ENCODE assay signal across 34 mouse cellular contexts in the genomic region with DNA sequence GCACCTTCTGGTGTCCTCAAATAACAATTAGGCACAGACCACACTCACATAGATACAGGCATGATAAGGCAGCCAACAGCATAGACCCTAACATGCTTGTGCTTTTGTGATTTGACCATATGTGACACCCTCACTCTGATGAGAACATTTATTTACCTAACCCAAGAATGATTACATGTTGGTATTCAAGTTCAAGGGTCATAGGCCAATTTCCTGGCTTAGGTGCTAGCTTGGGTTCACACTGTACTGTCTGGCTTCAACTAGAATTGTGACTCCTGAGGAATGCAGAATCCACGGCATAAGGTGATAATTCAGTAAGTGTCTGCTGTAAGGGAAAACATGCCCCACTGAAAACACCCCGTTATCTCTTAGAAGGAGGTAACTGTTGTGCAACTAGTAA.
"Had no signal": no experiment of that assay in that cellular context is flagged by ENCODE, and none has a peak within 500 bp of the region (broad histone marks: within the 10 kb centered on the region; RNA-seq: fewer than 3 reads in every experiment).

No protein-coding gene starts in this region.

- H3K36me3 ChIP-seq: heart, embryonic 10.5 days; heart, embryonic 12.5 days; heart, embryonic 13.5 days; heart, embryonic 15.5 days; hindbrain, embryonic 10.5 days; hindbrain, embryonic 12.5 days; hindbrain, embryonic 13.5 days; hindbrain, embryonic 15.5 days; intestine, embryonic 15.5 days; kidney, embryonic 15.5 days had no signal

- H3K9ac ChIP-seq: heart, embryonic 12.5 days; heart, embryonic 13.5 days; heart, embryonic 15.5 days; hindbrain, embryonic 12.5 days; hindbrain, embryonic 13.5 days; hindbrain, embryonic 14.5 days; hindbrain, embryonic 15.5 days; intestine, embryonic 15.5 days; kidney, embryonic 15.5 days had no signal

- H3K9me3 ChIP-seq: heart, embryonic 10.5 days; heart, embryonic 12.5 days; heart, embryonic 13.5 days; heart, embryonic 15.5 days; hindbrain, embryonic 10.5 days; hindbrain, embryonic 12.5 days; hindbrain, embryonic 13.5 days; hindbrain, embryonic 15.5 days; intestine, embryonic 15.5 days; kidney, embryonic 15.5 days had no signal

- DNase-seq: heart, adult 2 months; heart, postnatal 10 days; heart, postnatal 14 days; heart, postnatal 36 days; heart, postnatal 4 days; kidney, adult 11 months; kidney, adult 18-20 months; kidney, postnatal 10 days; kidney, postnatal 14 days; kidney, postnatal 25 days; kidney, postnatal 36 days; kidney, postnatal 4 days; layer of hippocampus, adult 9-11 months; layer of hippocampus, postnatal 36 days had no signal

- H3K27ac ChIP-seq: heart, adult 2 months; heart, embryonic 10.5 days; heart, embryonic 13.5 days; heart, embryonic 15.5 days; hindbrain, embryonic 10.5 days; hindbrain, embryonic 12.5 days; hindbrain, embryonic 13.5 days; hindbrain, embryonic 14.5 days; hindbrain, embryonic 15.5 days; hindbrain, postnatal 0 days; intestine, embryonic 15.5 days; kidney, embryonic 15.5 days; kidney, postnatal 0 days; layer of hippocampus, adult 2 months; left cerebral cortex, adult 2 months had no signal

- ATAC-seq: hindbrain, embryonic 16.5 days; hindbrain, postnatal 0 days; inflammation-experienced regulatory T-cells, adult 6 months; intestine, embryonic 15.5 days; intestine, embryonic 16.5 days; intestine, postnatal 0 days had no signal

- H3K27me3 ChIP-seq: heart, embryonic 12.5 days; heart, embryonic 13.5 days; heart, embryonic 15.5 days; hindbrain, embryonic 12.5 days; hindbrain, embryonic 13.5 days; hindbrain, embryonic 15.5 days; intestine, embryonic 15.5 days; kidney, embryonic 15.5 days had no signal

- H3K4me3 ChIP-seq: heart, adult 2 months; heart, embryonic 10.5 days; heart, embryonic 12.5 days; heart, embryonic 13.5 days; heart, embryonic 15.5 days; hindbrain, embryonic 10.5 days; hindbrain, embryonic 12.5 days; hindbrain, embryonic 13.5 days; hindbrain, embryonic 15.5 days; intestine, embryonic 15.5 days; kidney, embryonic 15.5 days; layer of hippocampus, adult 2 months; left cerebral cortex, adult 2 months had no signal

- H3K4me2 ChIP-seq: heart, embryonic 11.5 days; heart, embryonic 12.5 days; heart, embryonic 13.5 days; heart, embryonic 15.5 days; hindbrain, embryonic 12.5 days; hindbrain, embryonic 13.5 days; hindbrain, embryonic 14.5 days; hindbrain, embryonic 15.5 days; intestine, embryonic 15.5 days; kidney, embryonic 15.5 days had no signal

- H3K4me1 ChIP-seq: heart, embryonic 10.5 days; heart, embryonic 12.5 days; heart, embryonic 13.5 days; heart, embryonic 15.5 days; hindbrain, embryonic 10.5 days; hindbrain, embryonic 12.5 days; hindbrain, embryonic 13.5 days; hindbrain, embryonic 15.5 days; intestine, embryonic 15.5 days; kidney, embryonic 15.5 days had no signal
